Mouse (Mus musculus) forebrain, embryonic 11.5 days (tissue): ENCODE measurements at regions not wholly inside any gene's neighbourhood (a gene's known extent, or its start where the extent isn't known, plus 50 kb on each side); places are given as distances from the start of the nearest gene placed in this dataset.
"Not testable (repeated sequence)": the region's sequence is repeated elsewhere in the genome, so short reads cannot be mapped to it uniquely, and the experiment has no call there.

Experiments used
- ATAC-seq: fragments of 200-750 bp; cut with Nextera tagmentation; replicated peaks from 2 replicates; pipeline ENCODE4 v1.8.0; 2017; ENCODE audit warnings: moderate TSS enrichment; ENCODE audit not compliant: low FRiP score
- DNase-seq: peaks from one replicate; pipeline ENCODE4 v3.0.0-alpha.2; 2017; ENCODE audit warnings: low spot score
- H3K27ac ChIP-seq: fragments of 300-500 bp; sonication (generic); 2 replicates; pipeline ENCODE4 v1.5.1; 2014; ENCODE audit warnings: low read depth, low read length
- H3K27me3 ChIP-seq: fragments of 300-500 bp; sonication (generic); 2 replicates; pipeline ENCODE4 v1.6.1; 2014; ENCODE audit warnings: mild to moderate bottlenecking, low read length, mixed read lengths; ENCODE audit not compliant: control insufficient read depth, insufficient read depth
- H3K36me3 ChIP-seq: fragments of 300-500 bp; sonication (generic); 2 replicates; pipeline ENCODE4 v1.6.1; 2014; ENCODE audit warnings: mild to moderate bottlenecking, low read length, moderate library complexity, mixed read lengths; ENCODE audit not compliant: control insufficient read depth, insufficient read depth
- H3K4me1 ChIP-seq: fragments of 300-500 bp; sonication (generic); replicated peaks from 2 replicates; pipeline ENCODE4 v1.6.1; 2014; ENCODE audit warnings: low read length, mixed read lengths; ENCODE audit not compliant: control insufficient read depth, insufficient read depth
- H3K4me2 ChIP-seq: fragments of 300-500 bp; sonication (generic); 2 replicates; pipeline ENCODE4 v1.6.1; 2014; ENCODE audit warnings: low read depth, mild to moderate bottlenecking, low read length, moderate library complexity, mixed read lengths; ENCODE audit not compliant: severe bottlenecking
- H3K4me3 ChIP-seq: fragments of 300-500 bp; sonication (generic); 2 replicates; pipeline ENCODE4 v1.5.1; 2014; ENCODE audit warnings: low read depth, low read length
- H3K9ac ChIP-seq: fragments of 300-500 bp; sonication (generic); 2 replicates; pipeline ENCODE4 v1.6.1; 2014; ENCODE audit warnings: low read length
- H3K9me3 ChIP-seq: fragments of 300-500 bp; sonication (generic); 2 replicates; pipeline ENCODE4 v1.6.1; 2016; ENCODE audit warnings: low read length, mixed read lengths; ENCODE audit not compliant: control insufficient read depth
- WGBS: fragments of 180-500 bp; shearing (Covaris S2); extraction: QIAGEN DNeasy Blood & Tissue Kit; methylation state at CpG from one replicate; pipeline ENCODE4 v1.1.7; 2014; 5-methylcytosine and 5-hydroxymethylcytosine counted together

DNA sequence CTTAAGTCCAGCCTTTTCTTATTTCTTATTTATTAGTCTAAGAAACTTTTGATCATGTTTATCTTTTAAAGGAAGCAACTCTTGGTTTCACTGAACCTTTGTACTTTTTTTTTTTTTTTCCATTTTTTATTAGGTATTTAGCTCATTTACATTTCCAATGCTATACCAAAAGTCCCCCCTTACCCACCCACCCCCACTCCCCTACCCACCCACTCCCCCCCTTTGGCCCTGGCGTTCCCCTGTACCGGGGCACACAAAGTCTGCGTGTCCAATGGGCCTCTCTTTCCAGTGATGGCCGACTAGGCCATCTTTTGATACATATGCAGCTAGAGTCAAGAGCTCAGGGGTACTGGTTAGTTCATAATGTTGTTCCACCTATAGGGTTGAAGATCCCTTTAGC, 143.1 kb upstream of the Tsc22d2 start:
- WGBS, result no CpG with 5 or more reads among the region's 4 CpGs
- peak; percentile 79; the same call in 1 of the 2 replicates for ATAC-seq
- H3K9me3 ChIP-seq, result not testable (repeated sequence)

DNA sequence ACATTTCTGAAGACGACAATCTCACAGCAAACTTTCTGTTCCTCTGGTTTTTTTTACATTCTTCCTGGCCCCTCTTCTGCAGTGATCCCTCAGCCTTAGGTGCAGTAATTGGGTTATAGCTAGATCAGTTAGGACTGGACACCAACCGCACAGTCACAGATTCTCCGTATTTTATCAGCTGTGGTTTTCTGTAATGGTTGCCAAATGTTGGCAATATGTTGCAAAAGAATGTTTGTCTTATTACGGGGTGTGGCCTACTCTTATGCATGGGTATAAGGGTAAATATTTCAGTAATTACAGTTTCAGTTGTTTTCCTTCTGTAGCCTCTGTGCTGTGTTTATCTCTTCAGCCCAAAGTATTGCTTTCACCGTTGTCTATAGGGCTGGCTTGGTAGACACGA, 133.2 kb upstream of the Tsc22d2 start:
- H3K36me3 ChIP-seq, result no peaks in the 10 kb centered on the region
- H3K9ac ChIP-seq, result no peak overlapping the region
- no peak overlapping the region for H3K4me2 ChIP-seq
- H3K27ac ChIP-seq, result no peak overlapping the region
- DNase-seq (no peak), ATAC-seq (no peak)
- H3K4me3 ChIP-seq, result no peak overlapping the region
- H3K27me3 ChIP-seq, result no peaks in the 10 kb centered on the region
- H3K4me1 ChIP-seq, result no peaks in the 10 kb centered on the region
- WGBS, result 90% methylated on average over 6 of the region's 6 CpGs
- H3K9me3 ChIP-seq, result no peaks in the 10 kb centered on the region

More for the DNA sequence above, 143.1 kb upstream of the Tsc22d2 start:
- H3K4me2 ChIP-seq, H3K27ac ChIP-seq, H3K27me3 ChIP-seq, H3K4me3 ChIP-seq, DNase-seq, H3K36me3 ChIP-seq, H3K9ac ChIP-seq, H3K4me1 ChIP-seq: not testable (repeated sequence)

GRCm38 (mm10) chr3:58284371-58284770, 130.1 kb upstream of the Tsc22d2 start:
- not testable (repeated sequence) for H3K4me1 ChIP-seq, H3K36me3 ChIP-seq, ATAC-seq, H3K27me3 ChIP-seq, H3K27ac ChIP-seq, DNase-seq, H3K9me3 ChIP-seq, H3K4me3 ChIP-seq, H3K9ac ChIP-seq, H3K4me2 ChIP-seq
- WGBS, result 47% methylated on average over 1 of the region's 1 CpGs

DNA sequence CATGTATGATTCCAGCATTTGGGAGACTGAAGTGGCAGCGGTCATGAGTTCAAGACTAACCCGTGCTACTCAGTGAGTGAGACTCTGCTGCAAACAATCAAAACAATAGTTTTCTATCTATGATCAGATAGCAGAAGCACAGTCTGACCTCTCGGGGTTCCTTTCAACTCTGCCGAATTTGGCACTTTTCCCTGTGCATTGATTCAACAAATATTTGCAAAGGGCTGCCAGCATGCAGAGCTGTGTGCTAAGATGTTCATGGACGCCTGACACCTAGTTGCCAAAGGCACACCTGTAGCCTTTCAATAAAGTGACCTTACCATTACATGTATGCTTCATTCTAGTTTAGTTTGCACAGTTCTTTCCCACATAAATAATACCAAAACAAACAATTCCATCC, 118.7 kb upstream of the Tsc22d2 start:
- H3K36me3 ChIP-seq, result no peaks in the 10 kb centered on the region
- H3K4me3 ChIP-seq, result no peak overlapping the region
- no peaks in the 10 kb centered on the region for H3K9me3 ChIP-seq
- ATAC-seq, result no peak
- H3K4me1 ChIP-seq, result no peaks in the 10 kb centered on the region
- H3K9ac ChIP-seq, result no peak overlapping the region
- H3K27me3 ChIP-seq, result no peaks in the 10 kb centered on the region
- no peak overlapping the region for H3K4me2 ChIP-seq
- H3K27ac ChIP-seq, result no peak overlapping the region
- no peak for DNase-seq
- 91% methylated on average over 5 of the region's 5 CpGs for WGBS

- Histone ChIP-seq H3K4me3 (no peak overlapping the region), H3K27ac (no peak overlapping the region), H3K4me1 (no peaks in the 10 kb centered on the region), H3K27me3 (no peaks in the 10 kb centered on the region), H3K4me2 (no peak overlapping the region), H3K36me3 (no peaks in the 10 kb centered on the region), H3K9ac (no peak overlapping the region), H3K9me3 (no peaks in the 10 kb centered on the region)
- 77% methylated on average over 2 of the region's 2 CpGs for WGBS
- DNase-seq (no peak), ATAC-seq (no peak)
Measured at GRCm38 (mm10) chr3:58300213-58300612, 114.3 kb upstream of the Tsc22d2 start.

GRCm38 (mm10) chr3:58300801-58301485, 113.6 kb upstream of the Tsc22d2 start:
- no peaks in the 10 kb centered on the region for H3K9me3 ChIP-seq
- no peaks in the 10 kb centered on the region for H3K4me1 ChIP-seq
- ATAC-seq, result no peak
- WGBS, result 63% methylated on average over 5 of the region's 5 CpGs
- H3K36me3 ChIP-seq, result no peaks in the 10 kb centered on the region
- H3K4me2 ChIP-seq, result no peak overlapping the region
- no peak overlapping the region for H3K4me3 ChIP-seq
- no peak for DNase-seq
- no peak overlapping the region for H3K27ac ChIP-seq
- H3K9ac ChIP-seq, result no peak overlapping the region
- no peaks in the 10 kb centered on the region for H3K27me3 ChIP-seq

GRCm38 (mm10) chr3:58302322-58302721, 112.2 kb upstream of the Tsc22d2 start:
- Histone ChIP-seq H3K27me3 (no peaks in the 10 kb centered on the region), H3K4me1 (no peaks in the 10 kb centered on the region), H3K4me3 (no peak overlapping the region), H3K36me3 (no peaks in the 10 kb centered on the region), H3K9me3 (no peaks in the 10 kb centered on the region), H3K4me2 (no peak overlapping the region), H3K9ac (no peak overlapping the region), H3K27ac (no peak overlapping the region)
- DNase-seq (no peak), ATAC-seq (no peak)
- 92% methylated on average over 1 of the region's 1 CpGs for WGBS

GRCm38 (mm10) chr3:58303746-58304145, 110.8 kb upstream of the Tsc22d2 start:
- no peak overlapping the region for H3K27ac ChIP-seq
- H3K9me3 ChIP-seq, result no peaks in the 10 kb centered on the region
- no peak overlapping the region for H3K9ac ChIP-seq
- no peaks in the 10 kb centered on the region for H3K27me3 ChIP-seq
- no peak for DNase-seq
- H3K4me3 ChIP-seq, result no peak overlapping the region
- H3K4me1 ChIP-seq, result no peaks in the 10 kb centered on the region
- no peak for ATAC-seq
- WGBS, result 52% methylated on average over 3 of the region's 3 CpGs
- H3K36me3 ChIP-seq, result no peaks in the 10 kb centered on the region
- no peak overlapping the region for H3K4me2 ChIP-seq

DNA sequence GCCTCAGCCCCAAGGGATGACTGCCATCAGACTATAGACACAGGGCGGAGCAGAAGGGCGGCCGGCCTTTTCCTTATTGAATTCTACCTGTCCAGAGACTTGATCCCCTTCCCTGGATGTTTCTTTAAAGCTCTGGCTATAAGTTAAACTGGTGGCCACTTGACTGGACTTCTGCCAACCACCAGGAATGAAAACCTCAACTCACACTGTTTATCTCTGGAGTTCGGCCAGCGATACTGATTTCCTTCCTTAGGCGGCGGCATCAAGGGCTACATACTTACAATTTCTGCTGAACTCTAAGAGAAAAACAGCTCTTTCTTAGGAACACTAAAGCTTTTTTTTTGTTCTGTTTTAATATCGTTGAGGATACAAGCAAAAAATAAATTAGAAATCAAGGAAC, 104.9 kb upstream of the Tsc22d2 start:
- Histone ChIP-seq H3K4me3 (no peak overlapping the region), H3K9ac (no peak overlapping the region), H3K9me3 (no peaks in the 10 kb centered on the region), H3K4me2 (no peak overlapping the region), H3K27me3 (no peaks in the 10 kb centered on the region), H3K27ac (no peak overlapping the region), H3K36me3 (no peaks in the 10 kb centered on the region), H3K4me1 (no peaks in the 10 kb centered on the region)
- WGBS, result 85% methylated on average over 8 of the region's 8 CpGs
- no peak for ATAC-seq
- no peak for DNase-seq
